Mouse (Mus musculus): ENCODE measurements around the gene Itpkc.
A peak's percentile ranks its signal among the peaks of the same experiment; 100 is the strongest.

GRCm38 (mm10) chr7:27230781-27231180 is 2.3 kb upstream of the Itpkc start:
- TF ChIP-seq POLR2A (IDR thresholded peaks at IDR 0.05; ENCODE audit: borderline replicate concordance, extremely low read depth, low read depth, low read length) (no peak), CTCF (IDR thresholded peaks at IDR 0.05; ENCODE audit: insufficient read depth, low read length) (peak; percentile 35)

Data from lung, adult 2 months (tissue).